Mouse (Mus musculus) NIH3T3 (cell line): Measurements from ENCODE around the gene Olfr1211.

Experiments
- DNase-seq: peaks from one replicate; pipeline ENCODE4 v3.0.0-alpha.2; 2012; ENCODE audit warnings: low read depth

Olfr1211 gene

GRCm38 (mm10) chr2:88938011-88938410 lies at the start of gene Olfr1211:
Olfr1211 (minus strand) TSS chr2:88938111.
- DNase-seq: no peak

- no peak for DNase-seq
These were observed 42.3 kb upstream of the Olfr1211 start, which contains the start of gene Gm13762 for GRCm38 (mm10) chr2:88980181-88980580. Gm13762 (minus strand) TSS chr2:88980281.

GRCm38 (mm10) chr2:88953669-88954068 lies 15.8 kb upstream of the Olfr1211 start, which contains the start of gene Olfr1212:
Olfr1212 (plus strand) TSS chr2:88953969.
- DNase-seq: no peak

GRCm38 (mm10) chr2:88915057-88915456 lies 22.9 kb downstream of the Olfr1211 start, which contains the start of gene Olfr1209:
Olfr1209 (minus strand) TSS chr2:88915157.
- DNase-seq: no peak

GRCm38 (mm10) chr2:88902211-88902610 lies 35.7 kb downstream of the Olfr1211 start, which contains the start of gene Olfr1208:
Olfr1208 (minus strand) TSS chr2:88902311.
- no peak for DNase-seq
